Mouse (Mus musculus) heart, postnatal 25 days (tissue): Measurements from ENCODE around the gene Defa21. TPM values are rescaled to one million over a fixed set of nuclear protein-coding genes. Genes with fewer than 3 reads are reported as not detected.
"Not testable (repeated sequence)": the region's sequence is repeated elsewhere in the genome, so short reads cannot be mapped to it uniquely, and the experiment has no call there.

Experiments used
- DNase-seq: peaks from one replicate; pipeline ENCODE4 v3.0.0; 2022; ENCODE audit warnings: low spot score
- intact Hi-C: fragments of 180-260 bp; cut with DNase I; formaldehyde crosslinking; loops from one replicate; pipeline ENCODE4 v1.15.1; 2025
- total RNA-seq, 2 experiments: library from RNA; stranded (reverse); gene quantifications; 2 replicates each; pipeline ENCODE4 v1.2.3; 2021

Defa21 gene
- not detected for total RNA-seq

GRCm38 (mm10) chr8:21025245-21025644 lies at the start of gene Defa21:
TSS of gene Defa21 (plus strand) at chr8:21025545.
- DNase-seq, intact Hi-C loops: not testable (repeated sequence)

GRCm38 (mm10) chr8:20979846-20980245 lies 45.5 kb upstream of the Defa21 start:
- DNase-seq, result no peak
- intact Hi-C loops, result no loop called here

GRCm38 (mm10) chr8:20994042-20994441 lies 31.3 kb upstream of the Defa21 start:
- DNase-seq, intact Hi-C loops: not testable (repeated sequence)

- no peak for DNase-seq
- intact Hi-C loops, result no loop called here
These were observed 28.6 kb upstream of the Defa21 start for GRCm38 (mm10) chr8:20996776-20997175.

- intact Hi-C loops, result no loop called here
- DNase-seq, result no peak
These were observed 28.1 kb upstream of the Defa21 start for GRCm38 (mm10) chr8:20997291-20997690.

GRCm38 (mm10) chr8:21001171-21001570 lies 24.2 kb upstream of the Defa21 start:
- intact Hi-C loops, result no loop called here

GRCm38 (mm10) chr8:21006801-21007200 lies 18.5 kb upstream of the Defa21 start:
- DNase-seq, result no peak
- intact Hi-C loops, result no loop called here

More at GRCm38 (mm10) chr8:21001171-21001570, 24.2 kb upstream of the Defa21 start:
- DNase-seq, result no peak

- intact Hi-C loops, DNase-seq: not testable (repeated sequence)
These were observed 16.8 kb upstream of the Defa21 start for GRCm38 (mm10) chr8:21008578-21008977.

- intact Hi-C loops, result loop anchor here (1.0 kb wide), 1 partner anchor 17 kb away; no protein-coding TSS in a partner anchor
These were observed 14.8 kb upstream of the Defa21 start for GRCm38 (mm10) chr8:21010548-21010947.

GRCm38 (mm10) chr8:21054747-21055146 lies 29.4 kb downstream of the Defa21 start, which contains the start of gene Defa23:
TSS of gene Defa23 (plus strand) at chr8:21055047.
- DNase-seq, intact Hi-C loops: not testable (repeated sequence)

More at GRCm38 (mm10) chr8:21010548-21010947, 14.8 kb upstream of the Defa21 start:
- not testable (repeated sequence) for DNase-seq

GRCm38 (mm10) chr8:21064738-21065137 lies 39.4 kb downstream of the Defa21 start, which contains the start of gene Defa35:
TSS of gene Defa35 (plus strand) at chr8:21065038.
- intact Hi-C loops, DNase-seq: not testable (repeated sequence)

Other genes starting within 250 kb of the Defa21 start
- not detected for gene Defb33, start 132.9 kb upstream of the Defa21 start, total RNA-seq
- not detected for gene Gm15056, start 122.9 kb upstream of the Defa21 start, total RNA-seq
- not detected for gene Gm6040, start 103.5 kb upstream of the Defa21 start, total RNA-seq
- not detected for gene AY761185, start 80.8 kb upstream of the Defa21 start, total RNA-seq
- not detected for gene Defa23, start 29.5 kb downstream of the Defa21 start, total RNA-seq
- gene Defa35, start 39.5 kb downstream of the Defa21 start, total RNA-seq, result not detected
- gene Defa25, start 58.9 kb downstream of the Defa21 start, total RNA-seq, result not detected
- gene Gm14851, start 70.5 kb downstream of the Defa21 start, total RNA-seq, result not detected
- not detected for gene Defa30, start 109.1 kb downstream of the Defa21 start, total RNA-seq
- gene Defa22, start 136.7 kb downstream of the Defa21 start, total RNA-seq, result not detected
- not detected for gene Defa31, start 166.1 kb downstream of the Defa21 start, total RNA-seq
- gene Gm15293, start 176.0 kb downstream of the Defa21 start, total RNA-seq, result not detected
- gene Gm15292, start 224.2 kb downstream of the Defa21 start, total RNA-seq, result not detected